Mouse (Mus musculus) kidney, adult 18-20 months (tissue): Measurements from ENCODE around the gene Jpt1.
A peak's percentile ranks its signal among the peaks of the same experiment; 100 is the strongest.
"Not testable (repeated sequence)": the region's sequence is repeated elsewhere in the genome, so short reads cannot be mapped to it uniquely, and the experiment has no call there.

Experiments
- DNase-seq: peaks from one replicate; pipeline ENCODE4 v3.0.0; 2021

Gene Jpt1

DNA sequence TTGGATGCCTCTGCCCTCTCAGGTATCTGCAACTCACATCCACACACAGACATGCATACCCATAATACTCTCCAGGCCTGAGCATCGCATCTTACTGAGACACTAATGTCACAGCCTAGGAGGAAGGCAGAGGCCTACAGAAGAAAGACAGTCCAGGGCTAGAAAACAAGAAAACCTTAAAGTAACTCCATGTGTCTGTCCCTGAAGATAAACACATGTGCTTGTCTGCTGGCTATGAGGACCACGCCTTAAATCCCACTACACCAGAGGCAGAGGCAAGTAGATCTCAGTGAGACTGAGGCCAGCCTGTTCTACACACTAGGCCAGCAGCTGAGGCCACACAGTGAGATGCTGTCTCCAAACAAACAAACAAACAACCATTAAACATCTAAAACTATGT lies 3.1 kb downstream of the Jpt1 start:
- no peak for DNase-seq

DNA sequence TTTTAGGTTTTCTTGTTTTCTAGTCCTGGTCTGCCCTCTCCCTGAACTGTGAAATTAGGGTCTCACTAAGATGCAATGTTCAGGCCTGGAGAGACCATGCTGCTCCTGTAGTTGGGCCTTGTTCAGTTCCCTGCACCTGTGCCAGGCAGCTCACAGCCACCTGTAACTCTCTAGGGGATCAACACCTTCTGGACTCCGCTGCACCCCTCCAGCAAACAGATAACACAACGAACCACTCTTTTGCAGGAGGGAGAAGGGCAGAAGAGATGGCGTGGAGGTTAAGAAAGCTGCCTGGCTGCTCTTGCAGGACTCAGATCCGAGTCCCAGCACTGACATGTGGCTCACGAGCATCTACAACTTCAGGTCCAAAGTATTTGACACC lies 3.7 kb downstream of the Jpt1 start:
- no peak for DNase-seq

- DNase-seq: no peak
These were observed 4.2 kb downstream of the Jpt1 start for GRCm38 (mm10) chr11:115509773-115510506.

- no peak for DNase-seq
These were observed 6.1 kb downstream of the Jpt1 start for GRCm38 (mm10) chr11:115508061-115508460.

GRCm38 (mm10) chr11:115506586-115506985 lies 7.6 kb downstream of the Jpt1 start:
- DNase-seq: no peak

DNA sequence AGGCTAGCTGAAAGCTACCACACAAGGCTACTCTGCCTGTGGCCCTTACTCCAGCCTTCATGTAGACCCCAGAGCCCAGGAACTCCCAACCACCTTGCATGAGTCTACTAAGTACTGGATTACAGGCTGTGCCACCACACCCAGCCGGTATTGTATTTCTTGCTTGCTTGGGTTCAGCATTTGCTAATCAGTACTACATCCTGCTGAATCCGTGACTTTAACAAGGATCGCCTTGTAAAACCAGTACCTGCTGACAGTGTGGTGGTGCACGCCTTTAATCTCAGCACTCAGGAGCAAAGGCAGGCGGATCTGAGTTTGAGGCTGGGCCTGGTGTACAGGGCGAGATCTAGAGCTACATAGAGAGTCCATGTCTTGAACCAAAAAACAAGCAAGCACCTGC lies 11.6 kb downstream of the Jpt1 start:
- DNase-seq: no peak

GRCm38 (mm10) chr11:115496559-115496958 lies 17.6 kb downstream of the Jpt1 start:
- DNase-seq: not testable (repeated sequence)

- DNase-seq: no peak
These were observed 21.8 kb downstream of the Jpt1 start for GRCm38 (mm10) chr11:115492387-115492786.

- DNase-seq: peak; percentile 84
These were observed 22.7 kb downstream of the Jpt1 start, which contains the start of gene Nt5c for GRCm38 (mm10) chr11:115491356-115492083. Gene Nt5c, minus strand, starts transcription at chr11:115491862.

DNA sequence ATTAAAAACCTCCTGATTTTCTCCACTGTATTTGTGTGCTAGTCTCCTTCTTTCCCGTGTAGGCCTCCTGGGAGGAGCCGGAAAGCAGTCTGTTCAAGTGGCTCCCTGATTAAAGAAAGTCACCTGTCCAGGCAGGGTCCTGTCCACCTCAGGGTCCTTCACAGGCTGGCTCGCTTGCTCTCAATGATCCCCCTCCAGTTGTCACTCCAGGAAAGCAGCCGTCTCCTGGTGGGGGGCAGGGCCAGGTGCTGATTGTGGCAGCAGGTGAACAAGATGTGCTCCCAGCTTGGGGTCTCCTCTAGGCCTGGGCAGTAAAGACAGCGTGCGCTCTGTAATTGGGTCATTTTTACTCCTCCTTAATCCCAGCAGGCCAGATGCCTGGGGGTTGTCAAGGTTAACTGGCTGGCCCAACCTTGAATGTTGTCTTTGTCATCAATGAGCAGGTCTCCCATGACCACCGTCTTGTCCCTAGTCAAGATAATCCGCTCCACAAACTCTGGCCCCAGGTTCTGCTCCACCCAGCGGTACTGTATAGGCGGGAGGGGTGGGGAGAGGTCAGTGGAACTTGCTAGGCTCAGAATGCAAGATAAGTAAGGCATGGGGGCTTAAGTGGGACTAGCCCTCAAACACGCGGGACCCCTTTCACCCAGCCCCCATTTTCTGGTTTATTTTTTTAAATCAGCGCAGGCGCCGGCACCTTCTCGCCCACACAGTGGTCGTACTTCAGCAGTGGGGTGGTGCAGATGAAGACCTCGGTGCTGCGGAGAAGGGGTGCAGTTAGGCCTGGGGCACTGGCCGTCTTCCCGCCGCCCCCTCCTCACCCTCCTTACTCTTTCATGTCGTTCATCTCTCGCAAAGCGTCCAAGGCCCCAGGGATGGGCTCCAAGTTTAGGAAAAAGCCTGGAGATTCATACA lies 23.5 kb downstream of the Jpt1 start:
- DNase-seq: no peak

DNA sequence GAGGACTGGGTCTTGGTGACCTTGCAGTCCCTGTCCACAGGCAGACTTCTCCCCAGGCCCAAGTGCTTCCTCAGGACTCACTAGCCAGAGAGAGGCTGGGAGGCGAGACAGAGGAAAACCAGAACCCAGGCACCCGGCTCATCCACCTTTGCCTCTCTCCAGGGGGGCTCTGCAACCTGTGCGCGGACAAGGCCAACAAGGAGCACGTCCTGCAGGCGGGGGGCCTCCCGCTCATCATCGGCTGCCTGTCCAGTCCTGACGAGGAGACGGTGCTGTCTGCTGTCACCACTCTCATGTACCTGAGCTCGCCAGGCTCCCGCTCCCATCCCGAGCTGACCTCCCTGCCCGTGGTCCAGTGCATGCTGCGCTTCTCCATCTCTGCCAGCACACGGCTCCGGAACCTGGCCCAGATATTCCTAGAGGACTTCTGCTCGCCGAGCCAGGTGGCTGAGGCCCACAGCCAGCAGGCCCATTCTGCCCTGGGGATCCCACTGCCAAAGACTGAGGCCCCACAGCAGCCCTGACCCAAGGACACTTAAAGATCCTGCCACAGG lies 25.6 kb downstream of the Jpt1 start:
- DNase-seq: no peak

DNA sequence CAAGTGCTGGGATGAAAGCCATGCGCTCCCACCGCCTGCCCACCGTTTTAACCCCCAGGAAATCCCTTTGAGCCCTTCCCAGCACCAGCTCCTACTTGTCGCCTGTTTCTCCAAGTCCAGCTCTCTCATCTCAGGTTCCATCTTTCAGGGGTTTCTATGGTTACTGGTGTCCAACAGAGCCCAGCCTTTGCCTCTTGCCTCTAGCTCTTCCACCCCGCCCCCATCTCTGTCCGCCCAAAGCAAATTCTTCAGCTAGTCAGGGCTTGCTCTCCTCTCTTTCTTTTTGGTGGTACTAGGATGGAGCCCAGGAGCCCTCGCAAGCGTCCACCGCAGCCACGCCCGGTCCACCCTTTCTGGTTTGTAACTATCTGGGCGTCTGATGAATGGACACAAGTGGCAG lies 29.0 kb downstream of the Jpt1 start:
- DNase-seq: no peak

DNA sequence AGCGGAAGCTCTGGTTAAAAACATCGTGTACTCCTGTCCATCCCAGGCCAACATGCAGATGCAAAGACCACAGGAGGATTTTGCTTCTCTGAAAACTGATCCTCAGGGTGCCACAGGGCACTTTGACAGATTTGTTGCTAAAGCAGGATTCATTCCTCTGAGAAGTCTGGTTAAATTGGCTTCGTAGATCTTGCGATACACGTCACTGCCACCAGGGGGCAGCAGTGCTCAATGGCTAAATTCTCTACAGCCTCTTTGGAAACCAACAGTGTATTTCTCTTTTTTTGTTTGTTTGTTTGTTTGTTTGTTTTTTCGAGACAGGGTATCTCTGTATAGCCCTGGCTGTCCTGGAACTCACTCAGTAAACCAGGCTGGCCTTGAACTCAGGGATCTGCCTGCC lies 30.5 kb downstream of the Jpt1 start:
- peak; percentile 81 for DNase-seq

GRCm38 (mm10) chr11:115483278-115483677 lies 30.9 kb downstream of the Jpt1 start:
- DNase-seq: no peak

DNA sequence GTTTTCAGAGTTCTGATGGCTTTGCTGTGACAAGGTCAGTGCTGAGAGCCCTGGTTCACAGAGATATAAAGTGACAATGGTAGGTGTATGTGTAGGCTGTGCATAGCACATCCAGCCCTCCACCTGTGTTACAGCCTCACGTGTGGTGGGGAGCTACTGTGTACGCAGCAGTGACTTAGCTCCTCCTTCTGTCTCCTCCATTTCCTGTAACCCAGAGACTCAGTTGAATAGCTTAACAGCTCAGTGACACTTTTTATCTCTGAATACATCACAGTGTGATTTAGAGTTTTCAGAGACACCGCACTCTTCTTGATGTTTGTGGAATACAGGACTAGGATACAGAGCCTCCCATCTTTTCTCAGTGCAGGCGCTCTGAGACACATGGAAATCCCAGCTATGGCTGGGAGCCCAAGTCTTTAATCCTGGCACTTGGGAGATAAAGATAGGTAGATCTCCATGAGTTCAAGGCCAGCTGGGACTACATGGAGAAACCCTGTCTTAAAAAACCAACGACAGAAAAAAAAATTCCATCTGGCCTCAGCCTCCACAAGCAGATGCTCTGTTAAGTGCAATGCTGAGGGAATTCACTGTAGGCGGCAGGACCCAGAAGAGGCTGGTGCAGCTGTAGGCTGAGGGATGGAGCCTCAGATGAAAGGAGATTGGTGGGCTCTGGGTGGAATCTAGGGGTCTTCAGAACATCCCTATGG lies 32.5 kb downstream of the Jpt1 start:
- no peak for DNase-seq

DNA sequence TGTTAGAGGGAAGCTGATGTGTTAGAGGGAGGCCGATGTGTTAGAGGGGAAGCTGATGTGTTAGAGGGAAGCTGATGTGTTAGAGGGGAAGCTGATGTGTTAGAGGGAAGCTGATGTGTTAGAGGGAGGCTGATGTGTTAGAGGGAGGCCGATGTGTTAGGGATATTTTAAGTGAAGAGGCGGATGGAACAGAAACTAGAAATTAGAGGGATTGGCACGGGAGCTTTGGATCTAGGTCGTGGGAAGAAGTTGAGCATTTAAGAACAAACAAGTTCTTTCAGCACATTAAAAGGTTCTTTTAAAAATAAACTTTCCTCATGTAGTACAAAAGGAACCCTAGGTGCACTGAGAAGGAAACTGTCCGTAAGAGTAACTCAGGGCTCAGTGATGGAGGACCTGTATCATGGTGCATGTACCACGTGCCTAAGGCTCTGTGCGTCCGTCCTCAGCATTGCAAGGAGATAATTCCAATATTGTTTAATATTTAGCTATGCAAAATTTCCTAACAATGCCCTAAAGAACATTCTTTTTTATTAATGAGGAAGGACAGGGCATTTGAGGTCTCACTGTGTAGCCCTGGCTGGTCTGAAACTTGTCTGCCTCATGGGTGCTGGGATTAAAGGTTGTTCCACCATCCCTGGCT lies 35.8 kb downstream of the Jpt1 start:
- no peak for DNase-seq

DNA sequence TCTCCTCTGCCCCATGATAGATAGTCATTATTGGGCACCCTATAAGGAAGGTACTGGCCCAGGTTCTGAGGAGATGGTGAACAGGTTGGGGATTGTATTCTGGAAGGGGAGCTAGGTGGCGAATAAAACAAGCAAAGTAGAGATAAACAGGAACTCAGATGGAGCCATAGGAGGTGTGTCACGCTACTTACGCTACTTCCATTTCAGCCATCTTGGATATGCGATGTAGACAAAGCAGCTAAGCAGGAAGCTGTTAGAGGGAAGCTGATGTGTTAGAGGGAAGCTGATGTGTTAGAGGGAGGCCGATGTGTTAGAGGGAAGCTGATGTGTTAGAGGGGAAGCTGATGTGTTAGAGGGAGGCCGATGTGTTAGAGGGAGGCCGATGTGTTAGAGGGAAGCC lies 36.8 kb downstream of the Jpt1 start:
- DNase-seq: not testable (repeated sequence)

GRCm38 (mm10) chr11:115476630-115477029 lies 37.6 kb downstream of the Jpt1 start:
- not testable (repeated sequence) for DNase-seq

DNA sequence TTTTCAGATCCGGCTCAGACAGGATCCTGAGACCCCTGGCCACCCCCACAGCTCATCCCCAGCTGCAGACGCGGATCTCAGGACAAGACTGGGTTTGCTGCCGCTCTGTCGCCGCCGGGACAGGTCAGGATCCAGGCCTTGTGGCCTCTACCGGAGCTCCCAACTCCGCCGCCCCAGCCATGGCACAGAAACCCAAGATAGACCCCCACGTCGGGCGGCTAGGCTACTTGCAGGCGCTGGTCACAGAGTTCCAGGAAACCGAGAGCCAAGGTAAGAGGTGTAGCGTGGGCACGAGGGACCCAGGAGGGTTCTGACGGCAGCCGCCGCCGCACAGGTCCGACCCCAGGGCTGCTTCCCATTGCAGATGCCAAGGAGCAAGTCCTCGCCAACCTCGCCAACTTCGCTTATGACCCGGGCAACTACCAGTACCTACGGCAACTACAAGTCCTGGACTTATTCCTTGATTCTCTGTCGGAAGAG lies 38.4 kb downstream of the Jpt1 start:
- no peak for DNase-seq

GRCm38 (mm10) chr11:115475025-115475757 lies 39.0 kb downstream of the Jpt1 start, which contains the start of gene Armc7:
Gene Armc7, plus strand, starts transcription at chr11:115475667.
- peak; percentile 97 for DNase-seq
